Mouse (Mus musculus) right cerebral cortex, postnatal 14 days (tissue): ENCODE measurements around the gene Acbd5.

Source experiments
- DNase-seq: peaks from one replicate; pipeline ENCODE4 v3.0.0; 2022

The Acbd5 gene

DNA sequence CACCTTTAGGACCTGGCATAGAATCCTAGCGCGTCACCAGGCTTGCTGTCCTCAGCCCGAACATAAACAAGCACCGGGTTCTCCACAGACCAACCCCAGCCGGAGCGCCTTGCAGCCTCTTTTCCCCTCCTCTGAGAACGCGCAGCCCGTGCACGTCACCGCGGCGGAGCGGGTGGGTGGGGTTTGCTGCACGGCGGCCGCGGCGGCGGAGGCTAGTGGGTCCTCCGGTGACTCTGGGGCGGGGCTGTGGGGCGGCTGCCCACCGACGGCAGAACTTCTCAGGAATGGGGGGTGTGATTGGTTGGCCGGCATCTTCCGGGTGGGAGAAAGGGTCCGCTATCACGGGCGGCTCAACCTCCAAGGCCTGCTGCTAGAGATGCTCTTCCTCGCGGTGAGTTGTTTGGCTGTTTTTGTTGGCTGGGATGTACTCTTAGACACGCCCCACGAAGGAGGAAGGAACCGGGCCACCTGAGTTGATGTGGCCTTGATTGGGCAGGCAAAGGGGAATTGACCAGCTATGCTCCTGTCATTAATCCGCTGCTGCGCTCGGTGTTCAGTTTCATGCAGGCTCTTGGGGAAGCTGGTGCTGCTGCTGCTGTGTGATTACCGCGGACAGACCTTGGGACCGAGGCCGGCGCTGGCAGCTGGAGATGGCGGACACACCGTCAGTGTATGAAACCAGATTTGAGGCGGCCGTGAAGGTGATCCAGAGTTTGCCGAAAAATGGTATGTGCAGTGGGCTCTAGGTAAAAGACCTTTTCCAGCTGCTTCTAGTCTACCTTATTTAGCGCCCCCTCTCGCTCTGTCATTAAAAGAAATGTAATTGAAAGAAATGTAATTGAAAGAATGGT, 1.2 kb downstream of the Acbd5 start:
- peak; percentile 95 for DNase-seq

DNA sequence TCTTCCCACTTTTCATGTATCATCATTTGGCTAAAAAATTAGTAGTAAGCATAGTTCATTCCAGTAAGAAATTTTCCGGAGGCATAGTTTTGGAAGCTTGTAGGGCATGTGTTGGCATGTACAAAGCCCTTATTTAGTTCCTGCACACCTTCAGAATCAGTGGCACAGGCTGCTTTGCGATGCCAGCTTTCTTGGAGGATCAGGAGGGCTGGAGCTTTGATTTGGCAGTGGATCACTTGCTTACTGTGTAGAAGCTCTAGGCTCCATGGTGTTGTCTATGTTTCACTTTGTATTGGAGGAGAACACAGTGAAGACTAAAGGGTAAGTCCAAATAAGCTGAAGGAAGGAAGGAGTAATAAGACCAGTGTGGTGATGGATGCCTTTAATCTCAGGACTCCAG, 2.5 kb downstream of the Acbd5 start:
- no peak for DNase-seq

- DNase-seq: no peak
These were observed 3.4 kb downstream of the Acbd5 start for GRCm38 (mm10) chr2:23071406-23071805.

DNA sequence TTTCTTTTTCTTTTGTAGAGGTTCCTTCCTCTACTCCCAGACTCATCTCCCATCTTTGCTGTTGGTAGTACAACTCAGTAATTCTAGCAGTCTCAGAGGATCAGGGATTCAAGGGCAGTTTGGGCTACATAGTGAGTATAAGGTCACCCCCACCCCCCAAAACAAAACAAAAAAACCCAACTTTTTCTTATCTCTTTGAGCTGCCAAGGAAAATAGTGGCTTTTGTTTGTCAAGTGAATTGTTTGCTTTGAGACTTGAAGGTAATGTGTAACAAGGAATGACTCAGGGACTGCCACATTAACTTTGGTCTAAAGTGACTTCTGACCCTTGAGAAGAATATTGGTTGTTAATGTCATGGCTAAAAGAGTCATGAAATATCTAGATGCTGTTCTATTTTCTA, 7.9 kb downstream of the Acbd5 start:
- DNase-seq: no peak

DNA sequence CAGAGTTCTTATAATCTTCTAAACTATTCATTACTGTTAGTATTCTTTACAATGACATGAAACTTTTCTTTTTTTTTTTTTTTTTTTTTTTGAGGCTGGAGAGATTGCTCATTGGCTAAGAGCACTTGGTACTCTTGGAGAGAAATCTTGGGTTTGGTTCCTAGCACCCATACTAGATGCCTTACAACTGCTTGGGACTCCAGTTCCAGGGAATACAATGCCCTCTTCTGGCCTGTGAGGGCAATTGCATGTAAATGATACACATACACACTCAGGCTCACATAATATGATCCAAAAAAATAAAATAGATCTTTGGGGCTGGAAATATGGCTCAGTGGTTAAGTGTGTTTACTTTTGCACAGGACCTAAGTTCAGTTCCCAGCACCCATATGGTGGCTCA, 8.8 kb downstream of the Acbd5 start:
- DNase-seq: no peak

DNA sequence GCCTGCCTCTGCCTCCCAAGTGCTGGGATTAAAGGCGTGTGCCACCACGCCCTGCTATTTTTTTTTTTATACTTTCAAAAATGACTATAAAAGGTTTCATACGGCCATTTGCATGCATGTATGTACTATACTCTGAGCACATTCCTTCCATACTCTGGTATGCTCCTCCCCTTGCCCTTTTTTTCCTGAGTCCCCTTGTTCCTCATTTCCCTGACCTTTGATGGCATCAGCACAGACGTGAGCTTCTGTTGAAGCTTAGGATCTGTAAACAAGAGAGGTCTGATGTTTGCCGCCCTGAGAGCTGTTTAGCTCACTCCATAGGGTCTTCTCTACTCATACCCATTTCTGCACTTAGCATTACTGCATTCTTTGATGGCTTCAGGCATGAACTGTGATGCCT, 9.7 kb downstream of the Acbd5 start:
- DNase-seq: no peak

GRCm38 (mm10) chr2:23078588-23078987, 10.6 kb downstream of the Acbd5 start:
- no peak for DNase-seq

DNA sequence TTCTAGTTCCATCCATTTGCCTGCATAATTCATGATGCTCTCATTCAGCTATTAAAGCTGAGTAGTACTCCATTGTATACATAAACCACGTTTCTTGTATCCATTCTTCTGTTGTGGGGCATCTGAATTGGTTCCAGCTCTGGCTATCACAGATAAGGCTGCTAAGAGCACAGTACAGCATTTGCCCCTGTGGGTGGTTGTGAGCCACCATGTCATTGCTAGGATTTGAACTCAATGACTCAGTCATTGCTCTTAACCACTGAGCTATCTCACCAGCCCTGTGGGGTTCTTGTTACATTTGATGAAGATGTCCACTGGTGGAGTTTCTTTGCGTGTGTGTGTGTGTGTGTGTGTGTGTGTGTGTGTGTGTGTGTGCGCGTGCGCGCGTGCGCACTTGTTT, 16.6 kb downstream of the Acbd5 start:
- DNase-seq: no peak

- DNase-seq: no peak
These were observed 24.2 kb downstream of the Acbd5 start for GRCm38 (mm10) chr2:23092216-23092615.

- DNase-seq: no peak
These were observed 29.1 kb downstream of the Acbd5 start for GRCm38 (mm10) chr2:23097028-23097427.

DNA sequence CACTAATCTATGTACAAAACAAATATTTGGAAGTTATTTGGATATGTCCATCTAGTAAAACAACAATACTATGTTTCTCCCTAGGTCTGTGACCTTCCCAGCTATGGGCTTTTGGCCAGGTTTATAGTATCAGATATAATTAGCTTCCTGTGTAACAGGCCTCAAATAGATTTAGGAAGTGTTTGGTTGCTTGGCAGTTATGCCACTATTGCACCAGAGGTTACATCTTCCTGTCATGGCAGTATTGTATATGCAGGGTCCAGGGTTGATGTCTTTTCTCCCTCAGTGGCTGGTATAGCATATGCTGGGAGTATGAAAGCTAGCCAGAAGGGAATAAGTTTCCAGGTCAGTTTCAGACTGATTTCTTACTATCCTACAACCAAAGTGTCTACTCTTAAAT, 34.3 kb downstream of the Acbd5 start:
- DNase-seq: no peak

GRCm38 (mm10) chr2:23119573-23119972, 51.6 kb downstream of the Acbd5 start:
- DNase-seq: no peak

DNA sequence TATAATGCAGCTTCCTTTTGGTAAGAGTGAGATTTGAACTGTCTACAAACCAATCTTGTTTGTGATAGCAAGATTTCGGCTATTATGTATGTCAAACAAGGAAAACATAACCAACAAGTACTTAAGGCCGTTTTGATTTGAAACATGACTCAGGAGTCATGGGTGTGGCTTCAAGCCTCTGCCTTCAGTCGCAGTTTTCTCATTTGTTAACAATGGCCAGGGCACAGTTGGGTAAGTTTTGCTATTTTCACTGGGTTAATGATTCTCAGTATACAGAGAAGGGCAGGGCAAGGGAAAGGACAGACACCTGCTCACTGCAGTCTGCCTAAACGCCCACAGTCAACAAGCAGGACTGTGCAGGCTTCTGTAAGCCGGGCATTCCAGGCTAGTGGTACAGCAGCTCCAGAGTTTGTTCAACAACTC, 87.2 kb downstream of the Acbd5 start:
- no peak for DNase-seq

DNA sequence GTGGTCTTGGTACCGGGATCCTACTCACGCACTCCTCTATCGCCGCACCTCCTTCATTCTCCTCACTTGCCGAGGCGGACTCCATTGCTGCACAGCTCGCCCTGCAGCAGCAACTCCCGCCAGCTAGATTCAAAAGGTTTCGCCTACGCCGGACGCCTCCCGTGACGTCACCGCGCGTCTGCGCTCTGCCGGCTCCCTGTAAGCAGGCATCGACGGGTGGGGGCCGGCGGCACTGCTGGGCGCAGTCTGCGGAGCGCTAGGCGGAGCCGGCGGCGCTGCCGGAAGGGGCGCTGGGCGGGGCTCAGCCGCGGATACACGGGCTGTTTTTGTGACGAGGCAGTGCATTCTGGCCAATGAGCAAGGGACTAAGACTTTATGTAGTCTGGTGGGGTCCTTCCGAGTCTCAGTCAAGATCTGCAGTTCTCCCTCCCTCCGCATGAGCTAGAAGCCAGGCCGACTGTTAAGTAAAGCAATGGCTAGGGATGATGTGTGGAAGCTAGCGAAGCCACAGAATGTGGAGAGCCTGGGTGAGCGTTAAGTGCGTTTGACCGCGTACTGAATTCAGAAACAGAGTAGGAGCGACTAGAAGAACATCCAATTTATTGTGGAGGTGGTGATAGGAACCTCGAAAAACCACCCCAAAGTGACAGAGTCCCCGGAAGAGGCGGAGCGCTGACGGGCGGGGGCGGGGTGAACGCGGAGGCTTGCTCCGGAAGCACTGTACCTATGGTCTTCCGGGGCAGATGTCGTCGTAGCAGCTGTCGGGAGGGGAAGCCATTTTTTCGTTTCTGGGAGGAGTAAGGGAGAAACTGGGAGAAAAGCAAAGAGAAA, 88.0 kb downstream of the Acbd5 start, which contains the start of the genes Mastl and Yme1l1:
Mastl (minus strand) TSS at position 248 of the 831 bp plus-strand sequence.
Yme1l1 (plus strand) TSS at position 593 of the 831 bp plus-strand sequence.
- peak; percentile 99 for DNase-seq

- no peak for DNase-seq
These were observed 88.7 kb downstream of the Acbd5 start for GRCm38 (mm10) chr2:23156608-23157081.
